Mouse (Mus musculus): ENCODE measurements around the gene Rin1. TPM values are rescaled to one million over a fixed set of nuclear protein-coding genes. Genes with fewer than 3 reads are reported as not detected.
A peak's percentile ranks its signal among the peaks of the same experiment; 100 is the strongest.

The Rin1 gene
- polyA plus RNA-seq, 1 experiment from 2014 or later, result 2.4 TPM

GRCm38 (mm10) chr19:5068570-5069234 is 18.4 kb downstream of the Rin1 start:
- Histone ChIP-seq H3K27ac (ENCODE audit: low read length) (no peak overlapping the region; the same call in 1 of the 2 replicates), H3K9ac (replicated peaks; ENCODE audit: low read depth, low read length) (peak overlapping the region; percentile 60), H3K36me3 (ENCODE audit: control insufficient read depth, insufficient read depth, low read length) (no peaks in the 10 kb centered on the region), H3K4me1 (ENCODE audit: control insufficient read depth, insufficient read depth, low read length) (peaks cover 45% of the 10 kb centered on the region), H3K4me3 (ENCODE audit: low read depth, low read length) (peak overlapping the region; percentile 70), H3K27me3 (ENCODE audit: control insufficient read depth, insufficient read depth, low read length) (0 out of 2 replicates have a peak, but pooled peaks cover 2% of the 10 kb centered on the region), H3K4me2 (replicated peaks; ENCODE audit: low read depth, low read length) (peak overlapping the region; percentile 76), H3K9me3 (ENCODE audit: control insufficient read depth, low read depth, low read length) (no peaks in the 10 kb centered on the region)
- WGBS, result 29% methylated on average over 21 of the region's 21 CpGs
- ATAC-seq (ENCODE audit: insufficient number of reproducible peaks, insufficient read depth, low FRiP score, low read depth), result no peak

GRCm38 (mm10) chr19:5069486-5069885 is 19.2 kb downstream of the Rin1 start:
- WGBS, result 70% methylated on average over 5 of the region's 5 CpGs

GRCm38 (mm10) chr19:5069978-5070377 is 19.7 kb downstream of the Rin1 start:
- no peak overlapping the region; the same call in 1 of the 2 replicates for H3K9ac ChIP-seq (replicated peaks; ENCODE audit: low read depth, low read length)
- peak overlapping the region; percentile 96; the same call in 1 of the 2 replicates for H3K27ac ChIP-seq (ENCODE audit: low read length)
- H3K4me2 ChIP-seq (replicated peaks; ENCODE audit: low read depth, low read length), result peak overlapping the region; percentile 76
- WGBS, result 72% methylated on average over 7 of the region's 7 CpGs
- H3K9me3 ChIP-seq (ENCODE audit: control insufficient read depth, low read depth, low read length), result no peaks in the 10 kb centered on the region
- 0 out of 2 replicates have a peak, but pooled peaks cover 2% of the 10 kb centered on the region for H3K27me3 ChIP-seq (ENCODE audit: control insufficient read depth, insufficient read depth, low read length)
- no peak for ATAC-seq (ENCODE audit: insufficient number of reproducible peaks, insufficient read depth, low FRiP score, low read depth)
- peaks cover 39% of the 10 kb centered on the region for H3K4me1 ChIP-seq (ENCODE audit: control insufficient read depth, insufficient read depth, low read length)
- H3K4me3 ChIP-seq (ENCODE audit: low read depth, low read length), result peak overlapping the region; percentile 70
- no peaks in the 10 kb centered on the region for H3K36me3 ChIP-seq (ENCODE audit: control insufficient read depth, insufficient read depth, low read length)

More at GRCm38 (mm10) chr19:5069486-5069885, 19.2 kb downstream of the Rin1 start:
- Histone ChIP-seq H3K4me3 (ENCODE audit: low read depth, low read length) (peak overlapping the region; percentile 70), H3K36me3 (ENCODE audit: control insufficient read depth, insufficient read depth, low read length) (no peaks in the 10 kb centered on the region), H3K4me1 (ENCODE audit: control insufficient read depth, insufficient read depth, low read length) (peaks cover 44% of the 10 kb centered on the region), H3K27me3 (ENCODE audit: control insufficient read depth, insufficient read depth, low read length) (0 out of 2 replicates have a peak, but pooled peaks cover 2% of the 10 kb centered on the region), H3K27ac (ENCODE audit: low read length) (peak overlapping the region; percentile 96; the same call in 1 of the 2 replicates), H3K9ac (replicated peaks; ENCODE audit: low read depth, low read length) (peak overlapping the region; percentile 7; the same call in 1 of the 2 replicates), H3K4me2 (replicated peaks; ENCODE audit: low read depth, low read length) (peak overlapping the region; percentile 76), H3K9me3 (ENCODE audit: control insufficient read depth, low read depth, low read length) (no peaks in the 10 kb centered on the region)
- ATAC-seq (ENCODE audit: insufficient number of reproducible peaks, insufficient read depth, low FRiP score, low read depth), result no peak

- peak overlapping the region; percentile 70 for H3K4me3 ChIP-seq (ENCODE audit: low read depth, low read length)
- H3K4me1 ChIP-seq (ENCODE audit: control insufficient read depth, insufficient read depth, low read length), result peaks cover 30% of the 10 kb centered on the region
- H3K9ac ChIP-seq (replicated peaks; ENCODE audit: low read depth, low read length), result peak overlapping the region; percentile 55
- 0 out of 2 replicates have a peak, but pooled peaks cover 2% of the 10 kb centered on the region for H3K27me3 ChIP-seq (ENCODE audit: control insufficient read depth, insufficient read depth, low read length)
- no peaks in the 10 kb centered on the region for H3K36me3 ChIP-seq (ENCODE audit: control insufficient read depth, insufficient read depth, low read length)
- peak overlapping the region; percentile 96 for H3K27ac ChIP-seq (ENCODE audit: low read length)
- 6% methylated on average over 11 of the region's 11 CpGs for WGBS
- H3K4me2 ChIP-seq (replicated peaks; ENCODE audit: low read depth, low read length), result peak overlapping the region; percentile 76
- no peak for ATAC-seq (ENCODE audit: insufficient number of reproducible peaks, insufficient read depth, low FRiP score, low read depth)
- no peaks in the 10 kb centered on the region for H3K9me3 ChIP-seq (ENCODE audit: control insufficient read depth, low read depth, low read length)
These were observed 20.8 kb downstream of the Rin1 start for GRCm38 (mm10) chr19:5071077-5071476.

- peak overlapping the region; percentile 55 for H3K9ac ChIP-seq (replicated peaks; ENCODE audit: low read depth, low read length)
- peak overlapping the region; percentile 70 for H3K4me3 ChIP-seq (ENCODE audit: low read depth, low read length)
- H3K27ac ChIP-seq (ENCODE audit: low read length), result peak overlapping the region; percentile 96
- ATAC-seq (ENCODE audit: insufficient number of reproducible peaks, insufficient read depth, low FRiP score, low read depth), result peak; percentile 82
- H3K4me1 ChIP-seq (ENCODE audit: control insufficient read depth, insufficient read depth, low read length), result peaks cover 29% of the 10 kb centered on the region
- H3K4me2 ChIP-seq (replicated peaks; ENCODE audit: low read depth, low read length), result peak overlapping the region; percentile 76
- H3K36me3 ChIP-seq (ENCODE audit: control insufficient read depth, insufficient read depth, low read length), result no peaks in the 10 kb centered on the region
- no peaks in the 10 kb centered on the region for H3K9me3 ChIP-seq (ENCODE audit: control insufficient read depth, low read depth, low read length)
- WGBS, result under 1% methylated on average over 39 of the region's 40 CpGs
- 0 out of 2 replicates have a peak, but pooled peaks cover 2% of the 10 kb centered on the region for H3K27me3 ChIP-seq (ENCODE audit: control insufficient read depth, insufficient read depth, low read length)
These were observed 21.5 kb downstream of the Rin1 start for GRCm38 (mm10) chr19:5071545-5072369.

GRCm38 (mm10) chr19:5072389-5073019 is 22.2 kb downstream of the Rin1 start:
- peaks cover 22% of the 10 kb centered on the region for H3K4me1 ChIP-seq (ENCODE audit: control insufficient read depth, insufficient read depth, low read length)

GRCm38 (mm10) chr19:5073028-5073427 is 22.7 kb downstream of the Rin1 start:
- 0 out of 2 replicates have a peak, but pooled peaks cover 2% of the 10 kb centered on the region for H3K27me3 ChIP-seq (ENCODE audit: control insufficient read depth, insufficient read depth, low read length)
- no peaks in the 10 kb centered on the region for H3K36me3 ChIP-seq (ENCODE audit: control insufficient read depth, insufficient read depth, low read length)
- peak overlapping the region; percentile 70 for H3K4me3 ChIP-seq (ENCODE audit: low read depth, low read length)
- no peak for ATAC-seq (ENCODE audit: insufficient number of reproducible peaks, insufficient read depth, low FRiP score, low read depth)
- no peaks in the 10 kb centered on the region for H3K9me3 ChIP-seq (ENCODE audit: control insufficient read depth, low read depth, low read length)
- peaks cover 21% of the 10 kb centered on the region for H3K4me1 ChIP-seq (ENCODE audit: control insufficient read depth, insufficient read depth, low read length)
- no peak overlapping the region for H3K9ac ChIP-seq (replicated peaks; ENCODE audit: low read depth, low read length)
- peak overlapping the region; percentile 76 for H3K4me2 ChIP-seq (replicated peaks; ENCODE audit: low read depth, low read length)
- peak overlapping the region; percentile 96; the same call in 1 of the 2 replicates for H3K27ac ChIP-seq (ENCODE audit: low read length)
- under 1% methylated on average over 15 of the region's 15 CpGs for WGBS

More at GRCm38 (mm10) chr19:5072389-5073019, 22.2 kb downstream of the Rin1 start:
- Histone ChIP-seq H3K27me3 (ENCODE audit: control insufficient read depth, insufficient read depth, low read length) (0 out of 2 replicates have a peak, but pooled peaks cover 2% of the 10 kb centered on the region), H3K4me2 (replicated peaks; ENCODE audit: low read depth, low read length) (peak overlapping the region; percentile 76), H3K9ac (replicated peaks; ENCODE audit: low read depth, low read length) (no peak overlapping the region), H3K36me3 (ENCODE audit: control insufficient read depth, insufficient read depth, low read length) (no peaks in the 10 kb centered on the region), H3K9me3 (ENCODE audit: control insufficient read depth, low read depth, low read length) (no peaks in the 10 kb centered on the region), H3K4me3 (ENCODE audit: low read depth, low read length) (peak overlapping the region; percentile 70), H3K27ac (ENCODE audit: low read length) (peak overlapping the region; percentile 96)
- ATAC-seq (ENCODE audit: insufficient number of reproducible peaks, insufficient read depth, low FRiP score, low read depth), result peak; percentile 15
- 3% methylated on average over 20 of the region's 20 CpGs for WGBS

- Histone ChIP-seq H3K4me3 (ENCODE audit: low read depth, low read length) (no peak overlapping the region), H3K27ac (ENCODE audit: low read length) (no peak overlapping the region), H3K9me3 (ENCODE audit: control insufficient read depth, low read depth, low read length) (no peaks in the 10 kb centered on the region), H3K4me1 (ENCODE audit: control insufficient read depth, insufficient read depth, low read length) (peaks cover 21% of the 10 kb centered on the region), H3K36me3 (ENCODE audit: control insufficient read depth, insufficient read depth, low read length) (no peaks in the 10 kb centered on the region), H3K27me3 (ENCODE audit: control insufficient read depth, insufficient read depth, low read length) (0 out of 2 replicates have a peak, but pooled peaks cover 1% of the 10 kb centered on the region), H3K9ac (replicated peaks; ENCODE audit: low read depth, low read length) (no peak overlapping the region), H3K4me2 (replicated peaks; ENCODE audit: low read depth, low read length) (peak overlapping the region; percentile 76; the same call in 1 of the 2 replicates)
- WGBS, result 28% methylated on average over 5 of the region's 5 CpGs
- ATAC-seq (ENCODE audit: insufficient number of reproducible peaks, insufficient read depth, low FRiP score, low read depth), result no peak
These were observed 23.2 kb downstream of the Rin1 start for GRCm38 (mm10) chr19:5073518-5073917.

All from stomach, embryonic 14.5 days (tissue).